9 mouse cellular contexts compared by ENCODE assay signal in genomic region chr4:73444715-73445114, GRCm38 (mm10). TPM values are rescaled to one million over a fixed set of nuclear protein-coding genes. Genes with fewer than 3 reads are reported as not detected.
A peak's percentile ranks its signal among the peaks of the same experiment; 100 is the strongest.
DNase-seq lines count a peak whose midpoint lies in the region; ATAC-seq and TF ChIP-seq lines count a peak whose summit lies in the region.
"Had no signal": no experiment of that assay in that cellular context is flagged by ENCODE, and none has a peak within 500 bp of the region (broad histone marks: within the 10 kb centered on the region; RNA-seq: fewer than 3 reads in every experiment).

No protein-coding gene starts in this region.

- TF ChIP-seq EP300 in heart, postnatal 0 days (IDR thresholded peaks at IDR 0.05; ENCODE audit: low read depth) = no peak

- H3K4me1 ChIP-seq in heart, postnatal 0 days (ENCODE audit: control insufficient read depth, insufficient read depth) = no peaks in the 10 kb centered on the region
- no peaks in the 10 kb centered on the region for H3K4me1 ChIP-seq in E14TG2a.4 (replicated peaks; ENCODE audit: low read depth, low read length)
- no peaks in the 10 kb centered on the region for H3K4me1 ChIP-seq in midbrain, embryonic 14.5 days (ENCODE audit: control insufficient read depth, insufficient read depth, low read length)

- H3K9me3 ChIP-seq in heart, postnatal 0 days (replicated peaks; ENCODE audit: control insufficient read depth, low read length) = no peaks in the 10 kb centered on the region
- H3K9me3 ChIP-seq in E14TG2a.4 (ENCODE audit: low read length) = no peaks in the 10 kb centered on the region
- H3K9me3 ChIP-seq in midbrain, embryonic 14.5 days (ENCODE audit: control insufficient read depth, low read length) = no peaks in the 10 kb centered on the region

- WGBS in heart, postnatal 0 days = 50% methylated on average over 7 of the region's 7 CpGs
- WGBS in midbrain, embryonic 14.5 days = 66% methylated on average over 7 of the region's 7 CpGs

- no peak overlapping the region for H3K4me2 ChIP-seq in heart, postnatal 0 days (ENCODE audit: low read depth, low read length)
- no peak overlapping the region for H3K4me2 ChIP-seq in midbrain, embryonic 14.5 days (ENCODE audit: low read length)

- H3K9ac ChIP-seq in heart, postnatal 0 days (replicated peaks; ENCODE audit: low read depth, low read length) = no peak overlapping the region
- no peak overlapping the region for H3K9ac ChIP-seq in midbrain, embryonic 14.5 days (replicated peaks; ENCODE audit: low read length)

- ATAC-seq in heart, postnatal 0 days (ENCODE audit: insufficient read depth, low read depth) = no peak
- no peak; the same call in 1 of the 2 replicates for ATAC-seq in midbrain, embryonic 14.5 days (ENCODE audit: low FRiP score, low TSS enrichment)
- ATAC-seq in erythroblast, adult 5-6 weeks (replicated peaks; ENCODE audit: low FRiP score, poor library complexity, severe bottlenecking) = no peak

- H3K27me3 ChIP-seq in heart, postnatal 0 days (ENCODE audit: control insufficient read depth, insufficient read depth, low read length) = no peaks in the 10 kb centered on the region
- no peaks in the 10 kb centered on the region for H3K27me3 ChIP-seq in E14TG2a.4 (ENCODE audit: insufficient read depth, low read length)
- H3K27me3 ChIP-seq in midbrain, embryonic 14.5 days (ENCODE audit: control insufficient read depth, insufficient read depth, low read length) = no peaks in the 10 kb centered on the region

- TF ChIP-seq CTCF in heart, postnatal 0 days (IDR thresholded peaks at IDR 0.05; ENCODE audit: low read depth) = peak; percentile 15; the same call in 1 of the 2 replicates
- peak; percentile 29; the same call in 1 of the 2 replicates for TF ChIP-seq CTCF in E14TG2a.4 (conservative IDR thresholded peaks at IDR 0.05; ENCODE audit: low read length)

- no peak overlapping the region for H3K27ac ChIP-seq in heart, postnatal 0 days (ENCODE audit: low read depth)
- no peak overlapping the region for H3K27ac ChIP-seq in midbrain, embryonic 14.5 days (replicated peaks; ENCODE audit: low read depth, low read length)

- no peak overlapping the region for H3K4me3 ChIP-seq in heart, postnatal 0 days (ENCODE audit: low read depth, low read length)
- H3K4me3 ChIP-seq in E14TG2a.4 (replicated peaks; ENCODE audit: low read length) = no peak overlapping the region
- H3K4me3 ChIP-seq in midbrain, embryonic 14.5 days (replicated peaks; ENCODE audit: low read depth, low read length) = no peak overlapping the region

- DNase-seq in heart, postnatal 0 days (ENCODE audit: low spot score) = no peak
- no peak for DNase-seq in heart, adult 11 months
- DNase-seq in embryo, embryonic 9.5 days (ENCODE audit: extremely low spot score) = peak; percentile 27
- DNase-seq in kidney, postnatal 10 days = peak; percentile 38
- DNase-seq in midbrain, embryonic 14.5 days = peak; percentile 25
- no peak for DNase-seq in gastrocnemius, postnatal 4 days (ENCODE audit: low spot score in 2 of 2)

- H3K36me3 ChIP-seq in heart, postnatal 0 days (replicated peaks; ENCODE audit: control insufficient read depth, insufficient read depth, low read length) = no peaks in the 10 kb centered on the region
- no peaks in the 10 kb centered on the region for H3K36me3 ChIP-seq in E14TG2a.4 (ENCODE audit: insufficient read depth, low read length)
- H3K36me3 ChIP-seq in midbrain, embryonic 14.5 days (ENCODE audit: control insufficient read depth, insufficient read depth, low read length) = no peaks in the 10 kb centered on the region

RNA-seq across cellular contexts. Expression of gene Gm11487, which starts 39.8 kb away (rescaled TPM):
- total RNA-seq in heart, postnatal 0 days (2014; rRNA removed; ENCODE audit: low replicate concordance) = not detected in 2 replicates
- not detected in 2 replicates for polyA plus RNA-seq in heart, postnatal 0 days (2015; fragmentation: Nextera tagmentation; extraction: Ambion mirVana)
- polyA plus RNA-seq in midbrain, embryonic 14.5 days (2014; fragmentation: Nextera tagmentation; extraction: Ambion mirVana) = not detected in 2 replicates
- not detected in 2 replicates for total RNA-seq in erythroblast, adult 5-6 weeks (2015; ENCODE audit: low replicate concordance)
- total RNA-seq in erythroblast, adult 5-6 weeks (2017; ENCODE audit: low replicate concordance) = not detected in 2 replicates
- not detected for total RNA-seq in gastrocnemius, postnatal 4 days (2021)
- polyA plus RNA-seq: heart, embryonic 14.5 days had no signal

Comparison
In these comparisons a context has a peak if more than half of its experiments do, and no peak if none do; other contexts are left out.
1. DNase-seq: peak in embryo, embryonic 9.5 days (single experiment), kidney, postnatal 10 days (single experiment) and midbrain, embryonic 14.5 days (single experiment); none in heart, postnatal 0 days (single experiment), heart, adult 11 months (single experiment) and gastrocnemius, postnatal 4 days (0 of 2).